Comparison of ENCODE assay signal across 8 mouse cellular contexts in genomic region chr17:83025340-83025816, GRCm38 (mm10).
A peak's percentile ranks its signal among the peaks of the same experiment; 100 is the strongest.
DNase-seq lines count a peak whose midpoint lies in the region; ATAC-seq and TF ChIP-seq lines count a peak whose summit lies in the region.

No protein-coding gene starts in this region.

- ATAC-seq in intestine, embryonic 15.5 days = peak; percentile 77
- peak; percentile 84 for ATAC-seq in midbrain, embryonic 13.5 days
- no peak for ATAC-seq in erythroid progenitor cell, adult 5-6 weeks (replicated peaks; ENCODE audit: low FRiP score, poor library complexity, severe bottlenecking)

- peaks cover 5% of the 10 kb centered on the region; the same call in 1 of the 2 replicates for H3K4me1 ChIP-seq in intestine, embryonic 15.5 days (replicated peaks)
- no peaks in the 10 kb centered on the region for H3K4me1 ChIP-seq in midbrain, embryonic 13.5 days (replicated peaks)
- no peaks in the 10 kb centered on the region for H3K4me1 ChIP-seq in small intestine, adult 2 months (ENCODE audit: control insufficient read depth, insufficient read depth, insufficient read length, low read length)

- H3K4me2 ChIP-seq in intestine, embryonic 15.5 days (replicated peaks) = no peak overlapping the region
- H3K4me2 ChIP-seq in midbrain, embryonic 13.5 days (replicated peaks) = no peak overlapping the region

- intact Hi-C loops in gastrocnemius, adult 2 months (cut with DNase I) = loop anchor here (5.0 kb wide), 1 partner anchor 227 kb away; no protein-coding TSS in a partner anchor
- intact Hi-C loops in left cerebral cortex, postnatal 14 days (cut with DNase I) = loop anchor here (5.0 to 10.0 kb wide), 2 partner anchors 227 to 829 kb away; no protein-coding TSS in a partner anchor

- H3K9ac ChIP-seq in intestine, embryonic 15.5 days = no peak overlapping the region
- H3K9ac ChIP-seq in midbrain, embryonic 13.5 days (replicated peaks) = no peak overlapping the region

- H3K4me3 ChIP-seq in gastrocnemius, adult 2 months = no peak overlapping the region
- H3K4me3 ChIP-seq in intestine, embryonic 15.5 days (replicated peaks) = no peak overlapping the region
- no peak overlapping the region for H3K4me3 ChIP-seq in midbrain, embryonic 13.5 days (replicated peaks)
- no peak overlapping the region for H3K4me3 ChIP-seq in small intestine, adult 2 months (ENCODE audit: low read depth, low read length)

- no peak overlapping the region for H3K27ac ChIP-seq in gastrocnemius, adult 2 months
- H3K27ac ChIP-seq in intestine, embryonic 15.5 days = no peak overlapping the region
- H3K27ac ChIP-seq in midbrain, embryonic 13.5 days = no peak overlapping the region
- H3K27ac ChIP-seq in small intestine, adult 2 months (ENCODE audit: insufficient read depth, low read depth, low read length) = no peak overlapping the region

- TF ChIP-seq CTCF in gastrocnemius, adult 2 months (IDR thresholded peaks at IDR 0.05) = peak; percentile 97
- TF ChIP-seq CTCF in small intestine, adult 2 months (IDR thresholded peaks at IDR 0.05; ENCODE audit: extremely low read depth, insufficient read length, insufficient replicate concordance, low read depth, low read length) = peak; percentile 67; the same call in 1 of the 2 replicates

- WGBS in intestine, embryonic 15.5 days = 11% methylated on average over 5 of the region's 5 CpGs
- 14% methylated on average over 5 of the region's 5 CpGs for WGBS in midbrain, embryonic 13.5 days
- 6% methylated on average over 5 of the region's 5 CpGs for WGBS in small intestine, adult 2 months

- DNase-seq in adipocyte (ENCODE audit: low spot score) = peak; percentile 91
- DNase-seq in cerebellum, postnatal 4 days (ENCODE audit: low spot score in 2 of 2) = peak; percentile 76 to 84
- peak; percentile 67 for DNase-seq in gastrocnemius, adult 2 months
- peak; percentile 81 to 90 for DNase-seq in left cerebral cortex, postnatal 14 days (ENCODE audit: low spot score in 2 of 2)

- H3K27me3 ChIP-seq in intestine, embryonic 15.5 days (replicated peaks) = no peaks in the 10 kb centered on the region
- H3K27me3 ChIP-seq in midbrain, embryonic 13.5 days = no peaks in the 10 kb centered on the region
- H3K27me3 ChIP-seq in small intestine, adult 2 months (ENCODE audit: control insufficient read depth, insufficient read depth, low read length) = no peaks in the 10 kb centered on the region

- no peak for TF ChIP-seq POLR2A in small intestine, adult 2 months (IDR thresholded peaks at IDR 0.05; ENCODE audit: low read depth, low read length)

- H3K9me3 ChIP-seq in intestine, embryonic 15.5 days = no peaks in the 10 kb centered on the region
- 0 out of 2 replicates have a peak, but pooled peaks cover 7% of the 10 kb centered on the region for H3K9me3 ChIP-seq in midbrain, embryonic 13.5 days

- H3K36me3 ChIP-seq in intestine, embryonic 15.5 days = no peaks in the 10 kb centered on the region
- no peaks in the 10 kb centered on the region for H3K36me3 ChIP-seq in midbrain, embryonic 13.5 days
- no peaks in the 10 kb centered on the region for H3K36me3 ChIP-seq in small intestine, adult 2 months (ENCODE audit: control insufficient read depth, insufficient read depth, low read length)
